Mouse (Mus musculus) heart, embryonic 11.5 days (tissue): ENCODE data around the gene Tmprss13. TPM values are rescaled to one million over a fixed set of nuclear protein-coding genes. Genes with fewer than 3 reads are reported as not detected.

Source experiments
- ATAC-seq: fragments of 200-750 bp; cut with Nextera tagmentation; replicated peaks from 2 replicates; pipeline ENCODE4 v1.8.0; 2017; ENCODE audit warnings: moderate library complexity; ENCODE audit not compliant: insufficient number of reproducible peaks, low FRiP score, low TSS enrichment
- H3K27ac ChIP-seq: fragments of 300-500 bp; sonication (generic); 2 replicates; pipeline ENCODE4 v1.5.1; 2014; ENCODE audit warnings: mild to moderate bottlenecking, low read depth, low read length
- H3K27me3 ChIP-seq: fragments of 300-500 bp; sonication (generic); 2 replicates; pipeline ENCODE4 v1.6.1; 2014; ENCODE audit warnings: mild to moderate bottlenecking, low read length, mixed read lengths; ENCODE audit not compliant: control insufficient read depth, insufficient read depth
- H3K36me3 ChIP-seq: fragments of 300-500 bp; sonication (generic); 2 replicates; pipeline ENCODE4 v1.6.1; 2014; ENCODE audit warnings: mild to moderate bottlenecking, low read length, moderate library complexity, mixed read lengths; ENCODE audit not compliant: control insufficient read depth, insufficient read depth
- H3K4me1 ChIP-seq: fragments of 300-500 bp; sonication (generic); 2 replicates; pipeline ENCODE4 v1.6.1; 2014; ENCODE audit warnings: low read length; ENCODE audit not compliant: control insufficient read depth, insufficient read depth
- H3K4me2 ChIP-seq: fragments of 300-500 bp; sonication (generic); 2 replicates; pipeline ENCODE4 v1.6.1; 2014; ENCODE audit warnings: mild to moderate bottlenecking, moderate library complexity
- H3K4me3 ChIP-seq: fragments of 300-500 bp; sonication (generic); 2 replicates; pipeline ENCODE4 v1.5.1; 2014; ENCODE audit warnings: low read depth, low read length
- H3K9ac ChIP-seq: fragments of 300-500 bp; sonication (generic); 2 replicates; pipeline ENCODE4 v1.6.1; 2014; ENCODE audit warnings: mild to moderate bottlenecking, low read depth, low read length, moderate library complexity
- H3K9me3 ChIP-seq: fragments of 300-500 bp; sonication (generic); replicated peaks from 2 replicates; pipeline ENCODE4 v1.6.1; 2016; ENCODE audit warnings: low read length; ENCODE audit not compliant: control insufficient read depth
- WGBS: fragments of 180-500 bp; shearing (Covaris S2); extraction: QIAGEN DNeasy Blood & Tissue Kit; methylation state at CpG from one replicate; pipeline ENCODE4 v1.1.7; 2014; ENCODE audit not compliant: insufficient replicate concordance; 5-methylcytosine and 5-hydroxymethylcytosine counted together
- polyA plus RNA-seq: library from polyadenylated mRNA; unstranded; fragments of >200 nt; fragmentation: Nextera tagmentation; extraction: Ambion mirVana; gene quantifications from 2 replicates; pipeline ENCODE4 v1.2.1, GENCODE M21; 2014

The Tmprss13 gene
- polyA plus RNA-seq, result 0.15 and 0.31 TPM in 2 replicates

GRCm38 (mm10) chr9:45318855-45319254 is at the start of gene Tmprss13:
Gene Tmprss13, plus strand, starts transcription at chr9:45319100.
- no peak within 1 kb of the TSS for H3K4me3 ChIP-seq
- peaks cover 30% of the 10 kb centered on the region for H3K27me3 ChIP-seq
- 14% methylated on average over 14 of the region's 14 CpGs for WGBS

DNA sequence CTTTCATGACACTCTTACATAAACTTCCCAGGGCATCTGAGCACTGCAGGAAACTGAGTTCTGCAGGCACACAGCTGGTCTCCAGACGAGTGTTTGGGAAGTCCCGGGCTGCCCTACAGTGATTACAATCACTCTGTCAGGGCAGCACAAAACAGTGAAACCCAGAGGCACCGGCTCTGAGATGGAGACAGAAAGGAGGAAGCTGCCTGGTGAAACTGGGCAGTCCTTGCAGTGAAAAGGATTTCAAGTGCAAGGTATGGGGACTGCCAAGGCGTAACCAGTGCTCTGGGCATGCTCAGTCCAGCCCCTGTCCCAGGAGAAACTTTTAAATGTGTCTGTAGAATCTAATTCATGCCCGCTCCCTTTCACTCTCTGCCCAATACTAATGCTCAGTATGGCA is 46.7 kb upstream of the Tmprss13 start:
- WGBS, result 43% methylated on average over 5 of the region's 5 CpGs
- Histone ChIP-seq H3K36me3 (no peaks in the 10 kb centered on the region), H3K4me2 (no peak overlapping the region), H3K27ac (no peak overlapping the region), H3K4me3 (no peak overlapping the region), H3K9me3 (no peaks in the 10 kb centered on the region), H3K9ac (no peak overlapping the region), H3K27me3 (peaks cover 34% of the 10 kb centered on the region), H3K4me1 (peaks cover 5% of the 10 kb centered on the region; the same call in 1 of the 2 replicates)
- no peak for ATAC-seq

More at GRCm38 (mm10) chr9:45318855-45319254, at the start of gene Tmprss13:
- Histone ChIP-seq H3K4me2 (no peak within 1 kb of the TSS), H3K4me1 (no peaks in the 10 kb centered on the region), H3K9me3 (no peaks in the 10 kb centered on the region), H3K27ac (no peak within 1 kb of the TSS), H3K36me3 (no peaks in the 10 kb centered on the region), H3K9ac (no peak within 1 kb of the TSS)
- ATAC-seq, result no peak

DNA sequence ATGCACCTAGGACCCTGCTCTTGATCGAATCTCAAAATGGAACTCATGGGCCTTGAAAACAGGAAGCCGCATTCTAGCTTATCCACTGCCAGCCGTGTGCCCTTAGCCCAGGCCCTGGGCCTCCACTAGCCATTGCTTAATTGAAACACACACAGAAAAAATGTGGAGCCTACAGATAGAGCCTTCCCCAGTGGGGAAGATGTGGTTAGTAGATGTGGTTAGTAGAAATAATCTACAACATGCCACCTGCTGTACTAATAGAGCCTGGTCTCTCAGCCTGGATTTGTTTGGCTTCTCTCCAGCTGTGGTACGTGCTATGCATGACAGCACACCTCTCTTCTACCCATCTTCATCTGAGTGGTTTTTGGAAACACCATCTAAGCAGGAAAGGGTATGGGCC is 44.7 kb upstream of the Tmprss13 start:
- 63% methylated on average over 4 of the region's 4 CpGs for WGBS
- Histone ChIP-seq H3K4me1 (no peaks in the 10 kb centered on the region), H3K36me3 (no peaks in the 10 kb centered on the region), H3K27ac (no peak overlapping the region), H3K9me3 (no peaks in the 10 kb centered on the region), H3K4me2 (no peak overlapping the region), H3K27me3 (peaks cover 17% of the 10 kb centered on the region), H3K4me3 (no peak overlapping the region), H3K9ac (no peak overlapping the region)
- no peak for ATAC-seq

- Histone ChIP-seq H3K4me3 (no peak overlapping the region), H3K4me1 (no peaks in the 10 kb centered on the region), H3K27ac (no peak overlapping the region), H3K4me2 (no peak overlapping the region), H3K9me3 (no peaks in the 10 kb centered on the region), H3K9ac (no peak overlapping the region), H3K27me3 (peaks cover 13% of the 10 kb centered on the region), H3K36me3 (no peaks in the 10 kb centered on the region)
- ATAC-seq, result no peak
- 81% methylated on average over 2 of the region's 2 CpGs for WGBS
These were observed 44.3 kb upstream of the Tmprss13 start for GRCm38 (mm10) chr9:45274635-45275034.

GRCm38 (mm10) chr9:45280059-45280458 is 38.8 kb upstream of the Tmprss13 start:
- no peak overlapping the region for H3K4me2 ChIP-seq
- H3K27ac ChIP-seq, result no peak overlapping the region
- no peak overlapping the region for H3K9ac ChIP-seq
- H3K4me3 ChIP-seq, result no peak overlapping the region
- H3K9me3 ChIP-seq, result no peaks in the 10 kb centered on the region
- H3K36me3 ChIP-seq, result no peaks in the 10 kb centered on the region
- no peak for ATAC-seq
- no peaks in the 10 kb centered on the region for H3K4me1 ChIP-seq
- H3K27me3 ChIP-seq, result no peaks in the 10 kb centered on the region
- 63% methylated on average over 3 of the region's 3 CpGs for WGBS

DNA sequence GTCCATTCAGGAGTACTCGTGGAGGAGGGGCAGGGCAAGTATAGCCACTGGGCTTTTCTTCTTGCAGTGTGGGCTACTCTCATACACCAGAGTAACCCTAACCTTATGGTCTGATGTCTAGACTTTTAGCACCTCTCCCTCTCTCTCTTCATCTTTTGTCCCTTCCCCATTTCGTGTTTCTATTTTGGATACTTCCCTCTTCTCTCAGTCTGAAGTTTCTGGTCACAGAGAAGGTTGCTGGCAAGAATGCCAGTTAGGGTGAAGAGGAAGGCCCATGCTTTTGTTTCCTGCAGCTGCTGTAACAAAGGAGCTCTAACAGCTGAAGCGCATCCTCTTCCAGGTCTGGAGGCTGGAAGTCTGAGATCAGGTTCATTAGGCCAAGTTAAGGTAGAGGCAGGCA is 38.0 kb upstream of the Tmprss13 start:
- H3K36me3 ChIP-seq, result no peaks in the 10 kb centered on the region
- WGBS, result 68% methylated on average over 3 of the region's 3 CpGs
- H3K27ac ChIP-seq, result no peak overlapping the region
- H3K9me3 ChIP-seq, result no peaks in the 10 kb centered on the region
- H3K9ac ChIP-seq, result no peak overlapping the region
- no peaks in the 10 kb centered on the region for H3K4me1 ChIP-seq
- no peak overlapping the region for H3K4me3 ChIP-seq
- no peak overlapping the region for H3K4me2 ChIP-seq
- H3K27me3 ChIP-seq, result no peaks in the 10 kb centered on the region
- no peak for ATAC-seq

DNA sequence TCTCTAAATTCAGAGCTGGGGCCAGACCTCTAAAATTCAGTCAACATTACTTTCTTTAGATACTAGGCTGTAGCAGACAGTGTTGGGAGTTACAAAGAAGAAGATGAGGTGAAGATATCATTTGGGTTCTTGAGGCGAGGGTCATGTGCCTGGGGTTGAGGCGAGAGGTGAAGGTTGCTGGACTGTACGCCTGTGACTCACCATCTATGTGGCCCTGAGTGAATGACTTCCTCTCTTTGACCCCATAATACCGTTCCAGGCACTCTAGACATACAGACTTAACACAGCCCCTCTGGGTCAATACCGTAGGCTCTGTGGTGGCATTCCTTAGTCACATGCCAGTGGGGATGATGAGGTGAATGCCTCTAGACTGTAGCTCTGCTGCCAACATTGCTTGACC is 36.4 kb upstream of the Tmprss13 start:
- Histone ChIP-seq H3K36me3 (no peaks in the 10 kb centered on the region), H3K4me2 (no peak overlapping the region), H3K27ac (no peak overlapping the region), H3K9me3 (no peaks in the 10 kb centered on the region), H3K4me1 (no peaks in the 10 kb centered on the region), H3K27me3 (no peaks in the 10 kb centered on the region), H3K9ac (no peak overlapping the region), H3K4me3 (no peak overlapping the region)
- 85% methylated on average over 5 of the region's 5 CpGs for WGBS
- ATAC-seq, result no peak

DNA sequence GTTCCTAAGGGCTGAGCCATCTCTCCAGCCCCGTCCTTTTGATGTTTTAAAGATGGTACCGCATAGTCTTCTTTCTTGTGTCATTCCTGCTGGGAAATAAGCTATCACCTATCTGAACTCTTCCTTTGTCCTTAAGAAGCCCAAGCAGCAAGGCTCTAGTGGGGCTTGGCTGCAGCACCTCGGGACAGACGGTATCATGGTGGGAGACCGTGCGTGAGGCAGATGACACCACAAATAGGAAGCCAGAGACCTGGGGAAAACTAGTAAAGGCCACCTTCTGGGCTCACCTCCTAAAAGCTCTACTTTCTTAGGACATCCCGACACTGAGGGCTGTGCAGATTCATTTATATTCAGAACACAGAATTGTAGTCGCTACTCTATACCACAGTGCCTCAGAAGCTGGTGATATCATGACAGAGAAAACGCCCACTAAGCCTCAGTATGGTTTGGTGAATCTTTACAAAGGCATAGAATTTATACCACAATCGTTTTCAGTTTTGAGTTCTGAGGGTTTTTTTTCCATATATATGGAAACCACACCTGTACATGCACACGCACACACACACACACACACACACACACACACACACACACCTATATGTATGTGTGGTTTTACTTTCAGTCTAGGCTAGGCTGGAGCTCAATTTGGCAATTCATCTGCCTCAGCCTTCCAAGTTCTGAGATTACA is 27.3 kb upstream of the Tmprss13 start:
- ATAC-seq, result no peak
- H3K36me3 ChIP-seq, result no peaks in the 10 kb centered on the region
- no peak overlapping the region for H3K4me2 ChIP-seq
- H3K9ac ChIP-seq, result no peak overlapping the region
- H3K27ac ChIP-seq, result no peak overlapping the region
- H3K4me3 ChIP-seq, result no peak overlapping the region
- no peaks in the 10 kb centered on the region for H3K9me3 ChIP-seq
- H3K4me1 ChIP-seq, result no peaks in the 10 kb centered on the region
- WGBS, result 76% methylated on average over 11 of the region's 11 CpGs
- no peaks in the 10 kb centered on the region for H3K27me3 ChIP-seq
